Mouse (Mus musculus) left cerebral cortex, postnatal 4 days (tissue): ENCODE data around the gene Stpg1. TPM values are rescaled to one million over a fixed set of nuclear protein-coding genes. Genes with fewer than 3 reads are reported as not detected.

Experiments used
- DNase-seq: peaks from one replicate; pipeline ENCODE4 v3.0.0-alpha.2; 2022
- intact Hi-C: fragments of 180-260 bp; cut with DNase I; formaldehyde crosslinking; loops from one replicate; pipeline ENCODE4 v1.15.1; 2025
- total RNA-seq, 2 experiments: library from RNA; stranded (reverse); gene quantifications; 2 replicates each; pipeline ENCODE4 v1.2.3; 2021

The Stpg1 gene
- total RNA-seq, result under 1 TPM; 0.16 to 0.24 TPM

DNA sequence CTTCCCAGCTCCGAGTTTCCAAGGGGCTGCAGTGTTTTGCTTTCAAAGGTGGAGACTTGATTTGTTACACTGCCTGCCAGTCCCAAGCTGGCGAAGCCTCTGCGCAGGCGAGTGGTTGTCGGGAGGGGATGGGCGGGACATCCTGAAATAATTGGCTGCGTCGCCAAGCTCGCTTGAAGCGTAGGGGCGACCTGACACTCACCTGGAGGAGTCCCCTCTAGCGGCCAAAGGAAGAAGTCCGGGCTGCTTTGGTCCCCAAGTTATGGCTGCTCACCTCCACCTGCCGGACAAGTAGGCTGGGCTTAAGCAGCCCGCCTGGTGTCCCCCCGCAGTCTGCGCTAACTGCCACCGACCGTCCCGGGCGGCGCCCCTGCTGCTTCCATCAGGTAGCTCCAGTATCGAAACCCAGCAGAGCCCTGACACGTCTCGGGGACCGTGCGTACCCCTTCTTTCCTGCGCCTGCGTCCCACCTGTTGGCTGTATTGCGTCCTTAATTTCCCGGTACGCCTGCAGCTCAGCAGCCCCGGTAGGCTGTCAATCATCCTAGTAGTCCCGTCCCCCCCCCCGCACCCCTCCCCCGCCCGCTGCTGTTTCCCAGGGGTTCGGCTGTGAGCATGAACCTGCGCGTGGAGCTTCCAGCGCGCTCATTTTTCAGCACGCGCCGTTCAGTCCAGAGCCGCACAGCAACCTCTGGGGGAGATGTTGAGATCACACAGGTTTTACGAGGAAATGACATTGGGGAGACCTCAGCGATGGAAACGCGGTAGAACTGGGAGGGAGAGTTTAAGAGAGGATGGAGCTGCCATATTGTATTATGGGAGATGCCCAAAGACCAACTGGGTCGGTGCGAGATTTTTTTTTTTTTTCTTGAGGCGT lies at the start of gene Stpg1, which contains the start of gene Nipal3:
TSS of gene Stpg1 (plus strand) at position 270 of the 876 bp plus-strand sequence.
TSS of gene Nipal3 (minus strand) at position 518 of the 876 bp plus-strand sequence.
- peak; percentile 94 for DNase-seq
- intact Hi-C loops, result no loop called here

DNA sequence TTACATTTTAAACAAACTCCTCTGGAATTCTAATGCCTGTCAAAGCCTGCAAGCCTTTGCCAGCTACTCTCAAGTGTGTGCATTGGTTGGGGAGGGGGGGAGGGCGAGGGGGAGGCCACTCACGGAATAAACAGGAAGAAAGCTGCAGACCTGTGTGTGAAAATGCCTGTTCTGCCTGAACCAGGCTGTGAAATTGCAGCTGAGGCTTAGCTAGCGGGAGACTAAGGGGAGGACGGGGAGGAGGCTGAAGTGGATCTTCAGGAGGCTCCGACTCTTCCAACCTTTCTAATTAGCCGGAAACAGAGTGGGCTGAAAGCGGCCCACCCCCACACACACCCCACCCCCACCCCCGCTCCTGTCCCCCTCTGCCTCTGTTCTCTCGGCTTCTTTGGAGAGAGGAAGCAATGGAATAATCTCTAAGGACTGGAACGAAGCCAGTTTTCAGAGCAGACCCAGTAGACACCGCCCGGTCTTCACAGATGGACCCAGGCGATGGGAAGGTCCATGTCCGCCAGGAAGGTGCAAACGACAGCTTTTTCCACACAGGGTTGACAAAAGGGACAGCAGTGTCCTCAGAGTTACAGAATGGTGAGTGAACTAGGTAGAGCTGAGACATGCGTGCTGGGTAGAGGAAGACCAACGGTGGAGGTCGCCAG lies 43.1 kb upstream of the Stpg1 start:
- DNase-seq, result no peak
- intact Hi-C loops, result no loop called here

DNA sequence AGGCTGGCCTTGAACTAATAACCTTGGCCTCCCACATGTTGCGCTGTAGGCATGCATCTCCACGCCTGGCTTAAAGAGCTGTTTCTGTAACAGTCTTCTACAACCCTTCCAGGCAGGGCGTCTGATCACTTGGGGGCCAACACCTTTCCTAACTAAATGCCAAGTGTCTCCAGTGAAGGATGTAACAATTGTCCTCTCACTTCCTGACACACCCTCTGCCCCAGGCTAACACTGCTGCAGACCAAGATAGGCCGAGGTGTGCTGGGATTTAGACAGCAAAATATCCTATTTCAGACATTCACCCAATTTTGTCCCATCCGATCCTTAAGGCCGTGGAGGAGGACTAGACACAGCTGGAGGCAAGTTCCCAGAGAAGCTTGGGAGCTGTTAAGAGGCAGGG lies 41.4 kb upstream of the Stpg1 start:
- DNase-seq, result no peak
- intact Hi-C loops, result no loop called here

DNA sequence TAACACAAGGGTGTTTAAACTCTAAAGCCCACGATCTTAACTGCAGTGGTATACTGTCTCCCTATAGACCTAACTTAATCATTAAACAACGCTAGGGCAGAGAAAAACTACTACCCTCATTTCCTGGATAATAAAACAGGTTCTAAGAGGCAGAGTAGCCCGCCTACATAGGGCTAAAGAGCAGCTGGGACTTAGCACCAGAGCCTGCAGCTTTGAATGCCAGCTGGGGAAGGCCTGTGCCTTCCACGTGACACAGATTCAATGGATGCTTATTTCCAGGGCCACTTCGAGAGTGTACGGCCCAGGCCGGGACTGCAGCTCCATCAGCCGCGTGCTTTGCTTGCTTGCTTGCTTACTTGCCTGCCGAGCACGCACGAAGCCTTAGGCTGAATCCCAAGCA lies 41.0 kb upstream of the Stpg1 start:
- intact Hi-C loops, result no loop called here

DNA sequence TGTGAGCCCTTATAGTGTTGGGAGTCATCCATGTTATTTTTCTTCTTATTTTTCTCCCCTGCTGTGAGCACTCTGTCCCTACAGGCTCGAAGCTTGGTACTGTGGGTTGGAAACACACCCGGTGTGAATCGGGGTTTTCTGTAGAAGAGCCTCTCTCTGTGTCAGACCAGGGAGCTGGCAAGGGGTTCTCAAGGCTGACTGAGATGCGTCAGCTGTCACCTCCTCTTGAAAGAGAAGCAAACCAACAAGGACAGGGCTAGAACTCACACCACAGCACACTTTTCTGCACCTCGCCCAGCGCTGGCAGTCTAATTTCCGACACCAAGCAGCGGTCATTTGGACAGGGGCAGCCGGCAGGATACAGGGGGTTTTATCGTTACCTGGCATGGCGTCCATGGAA lies 31.2 kb upstream of the Stpg1 start:
- intact Hi-C loops, result no loop called here
- no peak for DNase-seq

More for the DNA sequence above, 41.0 kb upstream of the Stpg1 start:
- no peak for DNase-seq

DNA sequence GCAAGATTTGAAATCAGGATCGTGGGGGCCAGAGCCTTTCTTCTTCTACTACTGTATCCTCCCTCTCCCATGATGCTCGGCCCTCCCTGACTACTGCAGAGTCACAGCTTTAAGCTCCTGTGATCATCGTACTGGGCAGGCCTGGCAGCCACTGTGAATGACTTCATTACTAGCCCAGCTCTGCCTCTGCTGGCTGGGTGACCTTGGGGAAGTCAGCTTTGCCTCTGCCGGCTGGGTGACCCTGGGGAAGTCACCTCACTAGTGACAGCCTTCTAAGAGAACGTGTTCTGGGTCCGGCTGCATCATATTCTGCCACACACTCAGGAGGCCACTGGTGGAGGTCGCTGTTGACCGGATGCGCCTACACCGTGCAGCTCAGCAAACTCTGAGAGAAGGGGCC lies 16.7 kb upstream of the Stpg1 start:
- no peak for DNase-seq
- intact Hi-C loops, result no loop called here

DNA sequence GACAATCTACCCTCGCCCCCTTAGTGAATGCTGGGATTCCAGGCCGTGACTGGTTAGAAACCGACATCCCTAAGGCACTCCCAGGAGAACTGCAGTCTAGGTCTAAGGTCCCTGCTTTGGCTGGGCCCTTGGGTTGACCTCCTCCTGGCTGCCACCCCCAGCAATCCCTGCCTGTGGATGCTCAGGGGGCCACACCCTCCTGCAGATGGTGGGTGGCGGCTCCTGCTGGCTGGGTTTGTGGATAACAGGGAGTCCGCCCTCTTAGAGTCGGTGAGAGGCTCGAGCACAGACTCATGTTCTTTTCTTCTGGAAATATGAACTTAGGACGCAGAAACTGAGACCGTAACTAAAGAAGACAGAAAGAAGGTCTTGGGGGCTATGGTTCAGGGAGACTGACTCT lies 14.2 kb upstream of the Stpg1 start:
- intact Hi-C loops, result no loop called here
- DNase-seq, result no peak

DNA sequence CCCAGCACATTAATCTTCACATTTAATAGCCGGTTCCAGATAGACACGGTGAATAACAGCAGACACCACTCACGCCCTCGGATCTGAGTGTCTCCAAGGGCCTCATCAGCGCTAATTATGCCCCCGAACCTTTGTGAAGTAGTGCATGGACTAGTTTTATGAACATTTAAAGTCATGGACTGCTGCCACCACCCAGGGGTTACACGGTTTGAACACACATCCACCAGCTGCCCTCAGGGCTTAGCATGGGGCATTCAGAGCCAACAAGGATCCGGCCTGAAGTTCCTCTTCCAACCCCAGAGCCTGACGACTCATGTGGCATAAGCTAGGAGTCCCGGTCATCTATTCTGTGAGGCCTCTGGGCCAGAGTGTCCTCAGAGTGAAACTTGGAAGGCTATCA lies 9.5 kb upstream of the Stpg1 start:
- DNase-seq, result no peak
- intact Hi-C loops, result no loop called here

DNA sequence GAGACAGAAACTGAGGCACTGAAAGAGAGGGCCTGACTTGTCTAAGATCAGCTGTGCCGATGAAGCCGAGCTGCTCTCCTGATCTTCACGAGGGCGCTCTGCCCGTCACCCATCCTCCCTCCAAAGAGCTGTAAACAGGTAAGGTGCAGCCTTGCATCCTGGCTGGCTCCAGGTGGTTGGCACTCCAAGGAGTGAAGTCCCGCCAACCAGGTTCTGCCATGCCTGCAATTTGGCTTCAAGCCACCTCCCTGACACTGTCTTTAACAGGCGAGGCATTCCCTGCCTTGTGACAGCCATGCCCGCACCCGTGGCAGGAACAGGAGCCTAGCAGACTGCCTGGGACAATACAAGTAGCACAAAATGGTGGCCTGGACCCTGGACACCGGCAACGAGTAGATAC lies 8.2 kb upstream of the Stpg1 start:
- no peak for DNase-seq
- intact Hi-C loops, result no loop called here

DNA sequence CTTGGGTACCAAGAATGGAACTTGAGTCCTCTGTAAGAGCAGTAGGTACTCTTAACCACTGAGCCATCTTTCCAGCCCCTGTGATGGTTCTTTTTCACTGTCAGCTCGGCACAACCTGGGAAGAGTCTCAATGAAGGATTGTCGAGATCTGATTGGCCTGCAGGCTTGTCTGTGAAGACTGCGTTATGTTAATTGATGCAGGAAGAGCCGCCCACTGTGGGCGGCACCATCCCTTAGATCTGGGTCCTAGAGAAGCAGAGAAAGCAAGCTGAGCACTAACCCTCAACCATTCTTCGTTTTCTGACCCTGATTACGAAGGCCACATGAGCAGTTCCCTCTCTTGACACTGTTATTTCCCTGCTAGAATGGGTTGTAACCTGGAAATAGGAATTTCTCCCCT lies 5.3 kb upstream of the Stpg1 start:
- intact Hi-C loops, result no loop called here
- DNase-seq, result no peak

DNA sequence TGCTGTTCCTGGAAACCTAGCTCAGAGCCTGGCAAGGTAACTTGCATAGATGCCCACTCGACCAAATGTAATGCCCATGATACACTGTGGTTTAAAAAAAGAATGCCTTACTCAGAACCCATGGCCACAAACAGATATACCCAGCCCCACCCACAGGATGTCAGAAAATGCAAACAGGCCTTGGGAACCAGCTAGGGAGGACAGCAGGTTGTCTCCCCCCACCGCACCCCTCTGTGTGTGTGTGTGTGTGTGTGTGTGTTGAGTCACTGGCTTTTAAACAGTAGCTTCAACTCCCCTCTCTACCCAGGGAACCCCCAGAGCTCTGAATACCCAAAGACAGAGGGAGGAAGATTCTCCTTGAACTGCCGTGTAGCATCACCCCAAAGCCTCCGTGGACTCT lies 1.3 kb upstream of the Stpg1 start:
- intact Hi-C loops, result no loop called here
- DNase-seq, result no peak

DNA sequence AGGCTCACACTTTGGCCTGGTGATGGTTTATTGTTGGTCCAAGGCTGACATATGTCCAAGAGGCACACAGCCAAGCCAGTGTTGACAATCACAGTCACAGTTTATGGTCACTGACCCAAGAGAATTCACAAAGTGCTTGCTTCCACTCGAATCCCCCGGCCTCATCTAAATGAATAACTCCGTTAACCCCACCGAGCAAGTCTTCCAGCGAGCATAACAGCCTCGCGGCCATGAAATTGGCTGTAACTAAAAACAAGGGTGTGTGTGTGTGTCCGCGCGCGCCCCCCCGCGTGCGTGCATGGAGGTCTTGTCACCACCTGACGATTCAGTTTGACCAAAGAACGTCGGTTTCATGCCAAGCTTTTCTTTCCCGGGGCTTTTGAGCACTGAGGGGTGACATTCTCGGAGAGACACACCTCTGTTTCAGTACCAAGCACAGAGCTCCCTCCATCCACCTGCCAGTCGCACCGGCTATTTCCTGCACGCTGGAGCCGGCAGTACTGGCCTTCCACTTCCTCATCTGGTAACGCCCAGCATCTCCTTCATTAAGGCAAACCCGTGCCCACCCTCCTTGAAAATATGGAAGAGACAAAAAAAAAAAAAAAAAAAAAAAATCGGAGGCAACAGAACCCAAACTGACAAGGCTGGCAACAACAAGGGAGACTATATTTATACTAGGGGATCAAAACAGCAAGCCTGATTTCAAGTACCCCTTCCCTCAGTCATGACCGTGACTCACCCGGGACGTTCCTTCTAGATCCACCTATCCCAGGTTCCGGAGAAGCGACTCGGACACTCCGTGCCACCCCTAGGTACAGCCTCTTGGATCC lies 684 bp upstream of the Stpg1 start:
- intact Hi-C loops, result no loop called here
- DNase-seq, result peak; percentile 57

DNA sequence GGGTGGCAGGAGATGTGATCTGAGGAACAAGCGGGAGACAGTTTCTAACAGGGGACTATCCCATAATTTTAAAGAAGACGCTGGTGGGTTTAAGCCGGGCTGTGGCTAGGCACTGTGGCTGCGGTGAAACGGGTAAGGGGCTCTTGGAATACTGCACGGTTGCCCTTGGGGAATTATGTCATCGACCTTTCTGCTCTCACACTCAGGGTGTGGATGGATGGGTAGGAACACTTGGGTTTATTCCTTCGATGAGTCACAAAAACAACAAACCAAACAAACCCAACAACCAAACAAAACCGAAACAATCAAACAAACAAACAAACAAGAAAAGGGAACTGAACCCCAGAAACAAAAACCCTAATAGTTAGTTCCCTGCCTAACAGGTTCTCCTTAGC lies 804 bp downstream of the Stpg1 start:
- intact Hi-C loops, result no loop called here

DNA sequence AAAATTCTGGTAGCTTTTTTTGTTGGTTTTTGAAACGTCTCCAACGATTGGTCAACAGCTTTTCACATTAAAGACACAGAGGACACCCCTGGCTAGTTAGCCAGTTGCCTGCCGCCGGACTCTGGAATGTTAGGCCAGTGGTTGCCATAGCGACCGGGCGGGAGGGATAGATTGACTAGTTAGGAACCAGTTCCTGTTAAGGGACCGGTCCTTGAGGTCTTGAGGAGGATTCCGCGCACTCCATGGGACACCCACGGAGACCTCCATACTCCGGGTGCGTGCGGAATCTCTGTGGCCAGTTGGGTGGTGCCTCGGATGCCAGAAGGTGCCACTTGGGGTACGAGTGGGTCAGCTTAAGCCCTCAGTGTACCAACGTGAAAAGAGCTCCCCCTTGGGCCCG lies 1.2 kb downstream of the Stpg1 start:
- intact Hi-C loops, result no loop called here
- peak; percentile 54 for DNase-seq

More for the DNA sequence above, 804 bp downstream of the Stpg1 start:
- no peak for DNase-seq

DNA sequence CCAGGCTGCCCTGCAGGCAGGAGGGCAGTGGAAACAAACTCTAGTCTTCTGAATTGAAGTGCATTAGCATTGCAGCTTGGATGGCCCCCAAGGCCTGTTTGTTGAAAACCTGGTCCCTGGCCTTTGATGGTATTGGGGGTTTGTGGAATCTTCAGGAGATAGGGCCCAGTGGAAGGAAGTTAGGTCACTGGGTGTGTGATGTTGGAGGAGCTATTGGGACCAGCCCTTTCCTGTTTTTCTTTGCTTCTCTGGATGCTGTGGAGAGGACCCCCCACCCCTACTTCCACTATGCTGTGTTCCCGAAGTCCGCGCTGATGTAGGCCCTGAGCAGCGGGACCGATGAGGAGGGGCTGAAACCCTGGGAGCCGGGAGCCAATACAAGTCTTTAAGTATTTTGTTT lies 3.5 kb downstream of the Stpg1 start:
- intact Hi-C loops, result no loop called here

DNA sequence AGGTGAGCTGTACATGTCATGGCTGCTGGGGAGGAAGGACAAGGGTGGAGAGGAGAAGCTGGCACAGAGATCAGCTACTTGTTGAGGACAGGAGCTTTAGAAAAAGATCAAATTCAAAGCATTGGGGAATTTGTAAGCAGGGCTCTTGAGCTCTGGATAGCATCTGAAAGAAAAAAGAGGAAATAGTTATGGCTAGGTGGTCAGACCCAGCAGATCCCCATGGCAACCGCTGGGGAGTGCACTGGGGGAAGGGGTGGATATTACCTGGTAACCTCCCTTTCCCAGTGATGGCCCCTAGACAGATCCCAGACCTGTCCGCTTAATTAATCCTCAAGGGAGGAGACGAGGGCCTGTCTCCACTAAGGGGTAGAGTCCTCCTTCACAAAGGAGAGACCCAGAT lies 5.2 kb downstream of the Stpg1 start:
- DNase-seq, result no peak
- intact Hi-C loops, result no loop called here

More for the DNA sequence above, 3.5 kb downstream of the Stpg1 start:
- no peak for DNase-seq

DNA sequence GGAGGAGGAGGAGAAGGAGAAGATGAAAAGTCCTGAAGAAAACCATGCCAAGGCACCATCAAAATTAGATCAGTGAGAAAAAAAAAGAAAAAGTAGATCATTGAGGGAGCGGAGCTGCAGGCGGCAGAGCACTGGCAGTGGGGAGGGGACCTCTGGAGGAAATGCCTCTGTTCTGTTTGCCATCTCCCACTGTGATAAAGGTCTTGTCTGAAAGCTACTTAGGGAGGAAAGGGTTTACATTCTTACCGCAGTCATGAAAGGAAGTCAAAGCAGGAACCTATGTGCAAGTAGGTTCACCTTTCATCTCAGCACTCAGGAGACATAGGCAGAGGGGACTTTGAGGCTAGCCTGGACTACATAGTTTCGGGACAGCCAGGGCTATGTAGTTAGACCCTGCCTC lies 7.0 kb downstream of the Stpg1 start:
- intact Hi-C loops, result no loop called here
- DNase-seq, result no peak

DNA sequence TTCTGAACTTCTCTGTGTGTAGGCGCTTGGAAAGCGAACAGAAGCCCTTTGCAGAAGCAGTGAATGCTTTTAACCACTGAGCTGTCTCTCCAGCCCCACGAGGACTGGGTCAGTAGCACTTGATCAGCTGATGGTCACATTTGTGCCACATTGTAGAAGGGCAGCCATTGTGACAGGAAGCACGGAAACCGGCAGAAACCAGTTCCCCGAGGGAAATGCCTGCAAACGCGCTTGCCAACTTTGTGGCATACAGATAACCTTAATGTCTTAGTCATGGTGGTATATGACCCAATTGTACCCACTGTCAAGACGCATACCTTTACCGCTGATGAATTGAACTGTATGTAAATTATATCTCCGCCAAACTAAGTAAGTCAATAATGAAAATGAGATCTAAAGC lies 11.2 kb downstream of the Stpg1 start:
- intact Hi-C loops, result no loop called here
- DNase-seq, result no peak

DNA sequence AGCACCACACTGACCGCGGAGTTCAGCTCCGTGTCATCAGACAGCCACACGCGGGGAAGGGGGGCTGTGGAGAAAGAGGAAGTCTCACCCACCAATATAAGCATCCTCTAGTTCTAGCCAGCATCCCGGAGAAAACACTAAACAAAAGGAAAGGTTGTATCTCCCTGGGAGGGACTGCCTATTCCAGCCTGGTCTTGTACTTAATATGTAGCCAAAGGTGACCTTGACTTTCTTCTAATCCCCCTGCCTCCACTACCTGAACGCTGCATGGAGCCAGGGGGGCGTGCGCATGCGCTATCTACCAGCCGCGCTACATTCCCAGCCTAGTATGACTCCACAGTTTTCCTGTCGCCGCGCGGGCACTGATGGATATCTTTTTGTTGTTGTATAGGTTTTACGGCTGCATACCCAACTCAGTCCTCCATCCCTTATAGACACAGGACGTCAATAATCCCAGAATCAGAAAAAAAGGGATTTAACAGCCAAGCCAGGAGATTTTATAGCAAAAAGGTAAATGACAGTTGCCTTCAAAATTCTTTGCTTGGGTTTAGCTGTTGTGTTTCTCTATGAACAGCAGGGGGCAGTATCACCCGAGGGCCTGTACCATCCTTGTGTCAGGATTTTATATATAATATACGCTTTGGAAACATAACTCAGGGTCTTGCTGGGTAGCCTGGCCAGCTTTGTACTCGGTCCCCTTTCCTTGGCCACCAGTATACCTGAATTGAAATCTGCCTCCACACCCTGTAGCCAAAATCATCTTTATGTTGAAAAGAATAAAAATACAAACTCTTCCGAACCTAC lies 13.2 kb downstream of the Stpg1 start:
- DNase-seq, result peak; percentile 26
- intact Hi-C loops, result loop anchor here (1.0 kb wide), 1 partner anchor 161 kb away; no protein-coding TSS in a partner anchor

DNA sequence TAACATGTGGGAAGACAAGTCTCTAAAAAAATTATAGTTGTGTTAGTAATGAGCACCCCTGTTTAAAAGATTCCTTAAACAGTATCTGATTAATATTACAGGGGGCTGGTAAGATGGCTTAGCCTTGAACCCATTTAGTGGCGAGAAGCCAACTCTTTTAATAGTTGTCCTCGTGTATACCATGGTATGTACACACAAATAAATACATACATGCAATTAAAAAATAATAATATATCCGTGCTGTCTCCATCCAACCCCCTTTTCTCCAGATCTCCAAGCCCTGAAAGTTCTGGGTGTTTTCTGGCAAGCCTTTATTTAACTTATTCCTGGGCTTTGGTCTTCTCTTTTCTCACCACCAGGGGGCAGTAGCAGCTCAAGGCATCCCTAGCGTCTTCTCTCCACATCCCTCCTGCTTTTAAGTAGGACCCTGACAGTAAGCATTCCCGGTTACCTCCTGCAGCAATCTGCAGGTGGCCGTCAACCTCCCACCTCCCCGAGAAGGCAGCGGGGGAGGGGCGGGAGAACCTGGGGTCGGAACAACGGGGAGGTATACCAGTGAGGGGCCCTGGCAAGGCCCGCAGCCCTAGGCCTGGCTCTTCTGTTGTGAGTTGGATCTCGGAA lies 13.9 kb downstream of the Stpg1 start:
- intact Hi-C loops, result loop anchor here (1.0 kb wide), 1 partner anchor 160 kb away; no protein-coding TSS in a partner anchor
- peak; percentile 78 for DNase-seq
